Mouse (Mus musculus) MEL-GATA-1-ER (cell line): ENCODE data around the gene Lep.

Source experiments
- DNase-seq: peaks from one replicate; pipeline ENCODE4 v3.0.0-alpha.2; 2012; ENCODE audit warnings: low read depth; ENCODE audit errors: extremely low read depth

Gene Lep

DNA sequence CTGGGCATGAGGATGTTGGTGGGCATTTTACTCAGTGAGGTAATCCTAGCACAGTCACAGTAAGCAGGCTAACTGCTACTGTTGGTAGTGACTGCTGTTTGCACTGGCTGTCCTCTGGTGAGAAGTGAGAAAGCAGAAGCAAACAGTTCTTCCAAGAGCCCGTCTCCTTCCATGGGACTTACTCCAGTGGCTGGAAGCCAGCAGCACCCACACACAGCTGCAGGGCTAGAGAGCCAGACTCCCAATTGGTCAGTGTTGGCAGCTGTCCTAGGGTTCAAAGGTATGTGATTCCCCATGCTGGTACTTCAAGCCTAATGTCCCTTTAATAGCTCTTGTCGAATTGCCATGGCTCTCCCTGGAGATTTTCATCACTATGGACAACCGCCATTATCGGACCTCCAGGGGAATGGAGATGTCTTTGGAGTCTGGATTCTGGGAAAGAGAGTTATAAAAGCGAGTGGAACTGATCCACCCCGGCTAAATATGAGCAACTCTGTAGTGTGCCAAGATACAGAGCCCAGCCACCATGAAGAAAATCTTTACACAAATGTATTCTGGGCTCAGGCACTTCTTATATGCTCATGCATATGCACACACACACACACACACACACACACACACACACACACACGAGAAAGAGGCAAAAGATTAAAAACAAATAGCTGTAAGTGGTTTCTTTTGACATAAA lies 57.5 kb downstream of the Lep start:
- no peak for DNase-seq

DNA sequence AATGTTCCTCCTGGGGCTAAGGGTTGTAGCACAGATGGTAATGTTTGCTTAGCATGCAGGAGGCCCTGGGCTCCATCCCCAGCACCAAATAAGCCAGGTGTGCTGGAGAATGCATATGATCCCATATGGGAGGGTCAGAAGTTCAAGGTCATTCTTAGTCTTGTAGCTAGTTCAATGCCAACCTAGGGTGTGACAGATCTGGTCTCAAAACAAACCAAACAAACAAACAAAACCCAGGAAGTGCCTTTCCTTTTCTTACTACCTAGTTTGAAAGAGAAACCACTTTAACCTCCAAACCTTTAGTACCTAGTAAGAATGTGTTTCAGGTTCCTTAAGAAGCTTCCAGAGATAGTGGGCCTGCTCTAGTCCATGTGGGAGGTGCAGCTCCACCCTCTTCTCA lies 58.2 kb downstream of the Lep start:
- DNase-seq = no peak

DNA sequence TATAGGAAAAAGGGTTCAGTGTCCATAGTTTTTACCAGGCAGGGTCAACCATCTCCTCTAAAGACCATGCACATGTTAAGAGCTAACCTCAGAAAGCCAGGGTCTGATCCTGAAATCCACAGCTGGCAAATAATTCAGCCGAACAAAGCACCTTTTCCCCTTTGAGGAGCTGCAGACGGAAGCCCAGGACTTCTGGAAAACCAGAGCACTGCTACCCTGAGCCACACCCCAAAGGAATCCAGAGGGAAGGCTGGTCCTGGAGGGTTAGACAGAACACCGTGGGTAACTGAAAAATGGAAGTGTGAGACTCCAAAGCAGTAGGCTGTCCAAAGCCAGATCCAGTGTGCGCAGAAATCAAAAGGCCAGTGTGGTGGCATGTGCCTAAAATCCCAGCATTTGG lies 58.9 kb downstream of the Lep start:
- no peak for DNase-seq

DNA sequence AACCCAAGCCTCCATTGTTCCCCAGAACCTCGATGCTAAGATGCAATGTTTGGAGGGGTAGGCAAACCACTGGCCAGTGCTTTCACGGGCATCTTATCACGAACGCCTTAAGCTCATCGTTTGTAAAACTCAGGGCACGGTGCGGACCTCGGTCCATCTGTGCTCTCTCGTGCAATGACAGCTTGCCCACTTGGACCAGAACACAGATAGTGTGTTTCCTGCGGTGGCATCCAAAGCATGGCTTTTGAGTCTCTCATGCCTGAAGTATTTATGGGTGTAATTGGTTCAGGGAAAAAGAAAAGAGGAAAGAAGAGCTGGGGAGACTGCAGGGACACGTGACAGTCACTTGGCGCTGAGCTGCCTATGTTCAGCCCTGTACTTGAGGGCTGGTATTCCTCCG lies 60.0 kb downstream of the Lep start:
- DNase-seq = no peak
